Mouse (Mus musculus) v-Abl transformed pro-B cells (cell line): ENCODE measurements around the gene Gm13304.
"Not testable (repeated sequence)": the region's sequence is repeated elsewhere in the genome, so short reads cannot be mapped to it uniquely, and the experiment has no call there.

ENCODE experiments used
- in situ Hi-C, 2 experiments: fragments of 400-800 bp; cut with MboI; formaldehyde crosslinking; loops; one replicate each; pipeline ENCODE4 v1.15.1; 2025; ENCODE audit not compliant: unreplicated experiment in 2 of 2

Gene Gm13304

DNA sequence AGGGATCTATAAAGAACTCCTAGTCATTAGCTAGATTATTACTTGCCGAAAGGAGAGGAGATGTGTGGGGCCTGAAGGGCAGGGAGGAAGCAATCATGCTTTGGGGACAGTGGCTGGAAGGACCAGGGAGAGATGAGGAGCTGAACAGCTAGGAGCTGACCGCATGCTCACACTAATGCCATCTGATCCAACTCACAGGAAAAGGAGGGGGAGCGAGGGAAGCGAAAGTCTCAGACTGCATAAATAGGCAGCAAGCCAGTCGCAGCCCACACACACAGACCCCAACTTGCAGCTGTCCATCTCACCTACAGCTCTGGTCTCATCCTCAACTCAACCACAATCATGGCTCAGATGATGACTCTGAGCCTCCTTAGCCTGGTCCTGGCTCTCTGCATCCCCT lies at the start of gene Gm13304:
Gm13304 (plus strand) TSS at position 301 of the 400 bp plus-strand sequence.
- in situ Hi-C loops = not testable (repeated sequence)

DNA sequence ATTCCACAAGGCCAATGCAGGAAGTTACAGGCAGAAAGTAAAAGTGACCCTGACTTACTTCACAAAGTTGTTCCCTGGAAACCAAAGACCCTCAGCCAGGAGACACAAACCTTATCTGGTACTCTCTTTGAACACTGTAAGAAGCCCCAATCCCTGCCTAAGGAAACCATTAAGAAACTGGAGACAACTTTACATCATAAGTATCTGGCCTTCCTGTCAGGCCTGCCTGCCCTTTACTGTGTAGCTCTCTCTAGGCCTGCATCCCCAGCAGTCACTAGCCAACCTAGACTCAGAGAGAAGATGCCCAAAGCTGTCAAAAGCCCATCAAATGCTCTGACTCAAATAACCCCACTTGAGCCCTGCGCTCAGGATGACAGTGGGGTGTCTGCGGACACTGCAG lies 23.7 kb upstream of the Gm13304 start, which contains the start of gene Gm3893:
Gm3893 (plus strand) TSS at position 301 of the 400 bp plus-strand sequence.
- in situ Hi-C loops = not testable (repeated sequence)

DNA sequence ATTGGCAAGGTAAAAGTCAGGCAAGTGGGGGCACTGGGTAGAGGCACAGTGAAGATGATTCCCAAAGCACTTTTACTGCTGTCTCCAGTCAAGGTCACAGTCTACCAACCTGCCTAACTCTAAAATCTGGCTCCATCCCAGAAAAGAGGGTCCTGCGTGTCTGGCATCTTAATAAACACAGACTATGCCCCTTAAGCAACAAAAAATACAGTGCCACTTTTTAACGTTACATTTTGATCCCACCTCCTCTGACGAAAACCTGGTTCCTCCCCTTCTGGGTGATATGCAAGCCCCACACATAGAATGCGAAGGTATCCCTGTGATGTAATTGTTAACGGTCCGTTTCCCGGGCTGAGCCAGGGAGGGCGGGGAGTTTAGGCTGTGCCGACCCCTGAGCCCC lies 38.5 kb downstream of the Gm13304 start, which contains the start of gene Gm13306:
Gm13306 (plus strand) TSS at position 301 of the 400 bp plus-strand sequence.
- in situ Hi-C loops = not testable (repeated sequence)
